Mouse (Mus musculus) kidney, adult 2 months (tissue): ENCODE results near the gene Cyth3. TPM values are rescaled to one million over a fixed set of nuclear protein-coding genes. Genes with fewer than 3 reads are reported as not detected.

Experiments
- DNase-seq: peaks from one replicate; pipeline ENCODE4 v3.0.0; 2021
- H3K27ac ChIP-seq: fragments of 200-500 bp; 2 replicates; pipeline ENCODE4 v1.5.1; 2012; ENCODE audit warnings: low read depth, low read length, control low read depth, inconsistent platforms; ENCODE audit not compliant: insufficient read depth
- H3K27me3 ChIP-seq: fragments of 200-500 bp; replicated peaks from 2 replicates; pipeline ENCODE4 v1.6.1; 2012; ENCODE audit warnings: mild to moderate bottlenecking, moderate library complexity, low read length, inconsistent platforms; ENCODE audit not compliant: control insufficient read depth, insufficient read depth
- H3K36me3 ChIP-seq: fragments of 200-500 bp; 2 replicates; pipeline ENCODE4 v1.6.1; 2012; ENCODE audit warnings: mild to moderate bottlenecking, moderate library complexity, low read length, inconsistent platforms; ENCODE audit not compliant: control insufficient read depth, insufficient read depth
- H3K4me1 ChIP-seq: fragments of 200-500 bp; 2 replicates; pipeline ENCODE4 v1.6.1; 2011; ENCODE audit warnings: low read length; ENCODE audit not compliant: control insufficient read depth, insufficient read depth
- H3K4me3 ChIP-seq: fragments of 200-500 bp; 2 replicates; pipeline ENCODE4 v1.5.1; 2011; ENCODE audit warnings: mild to moderate bottlenecking, low read depth, low read length, control low read depth; ENCODE audit not compliant: insufficient read depth
- CTCF ChIP-seq: fragments of 200-500 bp; conservative IDR thresholded peaks from 2 replicates; pipeline ENCODE4 v1.5.1; 2011; ENCODE audit warnings: low read depth, mild to moderate bottlenecking, control low read depth, low read length, moderate library complexity, mixed read lengths; ENCODE audit not compliant: insufficient read depth, insufficient read length
- POLR2A ChIP-seq: fragments of 200-500 bp; IDR thresholded peaks from one replicate; pipeline ENCODE4 v1.6.1; 2011; ENCODE audit warnings: low read depth, low read length, control low read depth
- WGBS: fragments of 180-500 bp; shearing (Covaris S2); methylation state at CpG from one replicate; pipeline ENCODE4 v1.1.7; 2018; 5-methylcytosine and 5-hydroxymethylcytosine counted together
- polyA plus RNA-seq: library from polyadenylated mRNA; depleted of rRNA; stranded (reverse); fragments of >200 nt; gene quantifications from 2 replicates; pipeline ENCODE4 v1.2.3, GENCODE M21; 2012; rRNA removed

Gene Cyth3
- polyA plus RNA-seq, result 22.8 and 25.0 TPM in 2 replicates

DNA sequence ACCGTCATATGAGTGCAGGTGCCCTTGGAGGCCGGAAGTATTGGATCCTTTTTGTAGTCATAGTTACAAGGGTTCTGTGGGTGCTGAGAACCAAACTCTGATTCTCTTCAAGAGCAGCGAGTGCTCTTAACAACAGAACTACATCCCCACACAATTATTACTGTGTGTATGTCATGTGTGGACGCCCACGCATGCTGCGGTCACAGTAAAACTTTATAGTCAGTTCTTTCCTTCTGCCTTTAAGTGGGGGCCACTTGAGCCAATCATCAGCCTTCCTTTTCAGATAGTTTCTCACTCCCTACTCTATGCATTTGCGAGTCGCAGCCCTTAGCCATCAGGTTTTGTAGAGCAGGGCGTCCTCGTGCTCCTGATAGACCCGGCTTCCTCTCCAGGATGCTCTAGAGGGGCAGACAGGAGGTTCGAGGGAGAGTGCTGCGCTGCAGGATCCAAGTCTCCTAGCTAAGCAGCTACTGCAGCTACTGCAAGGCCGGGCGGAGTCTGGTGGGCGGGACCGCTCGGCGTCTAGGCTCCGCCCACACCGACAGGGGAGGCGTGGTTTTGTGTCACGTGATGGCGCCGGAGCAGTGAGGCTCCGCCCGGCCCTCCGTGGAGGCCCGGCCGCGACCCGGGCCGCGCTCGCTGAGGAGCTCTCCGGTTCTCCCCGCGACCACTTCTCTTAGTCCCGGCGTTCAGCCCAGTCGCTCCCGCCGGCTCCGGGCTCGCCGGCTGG is at the start of gene Cyth3:
Cyth3 (plus strand) TSS at position 555 of the 730 bp plus-strand sequence.
- peak; percentile 97 for DNase-seq
- Histone ChIP-seq H3K27me3 (no peaks in the 10 kb centered on the region), H3K4me1 (peaks cover 18% of the 10 kb centered on the region), H3K36me3 (no peaks in the 10 kb centered on the region), H3K27ac (peak within 1 kb of the TSS; percentile 82), H3K4me3 (peak within 1 kb of the TSS; percentile 88)
- peak; percentile 87 for TF ChIP-seq POLR2A
- no peak for TF ChIP-seq CTCF
- 8% methylated on average over 46 of the region's 46 CpGs for WGBS

DNA sequence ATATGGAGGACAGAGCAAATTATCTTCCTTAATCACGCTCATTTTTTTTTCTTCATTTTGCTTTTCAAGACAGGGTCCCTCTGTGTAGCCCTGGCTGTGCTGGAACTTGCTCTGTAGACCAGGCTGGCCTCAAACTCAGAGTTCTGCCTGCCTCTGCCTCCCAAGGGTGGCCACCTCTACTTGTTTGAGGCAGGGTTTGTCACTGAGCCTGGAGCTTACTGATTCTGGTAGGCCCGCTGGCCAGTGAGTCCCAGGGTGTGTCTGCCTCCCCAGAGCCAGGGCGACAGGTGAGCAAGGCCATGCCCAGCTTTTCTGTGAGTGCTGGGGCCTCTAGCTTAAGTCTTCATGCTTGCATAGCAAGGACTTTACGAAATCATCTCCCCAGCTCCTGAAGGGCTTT is 49.2 kb upstream of the Cyth3 start:
- no peak for DNase-seq
- Histone ChIP-seq H3K4me3 (no peak overlapping the region), H3K4me1 (no peaks in the 10 kb centered on the region), H3K27me3 (no peaks in the 10 kb centered on the region), H3K27ac (no peak overlapping the region), H3K36me3 (no peaks in the 10 kb centered on the region)
- TF ChIP-seq POLR2A (no peak), CTCF (no peak)
- WGBS, result 97% methylated on average over 4 of the region's 4 CpGs

DNA sequence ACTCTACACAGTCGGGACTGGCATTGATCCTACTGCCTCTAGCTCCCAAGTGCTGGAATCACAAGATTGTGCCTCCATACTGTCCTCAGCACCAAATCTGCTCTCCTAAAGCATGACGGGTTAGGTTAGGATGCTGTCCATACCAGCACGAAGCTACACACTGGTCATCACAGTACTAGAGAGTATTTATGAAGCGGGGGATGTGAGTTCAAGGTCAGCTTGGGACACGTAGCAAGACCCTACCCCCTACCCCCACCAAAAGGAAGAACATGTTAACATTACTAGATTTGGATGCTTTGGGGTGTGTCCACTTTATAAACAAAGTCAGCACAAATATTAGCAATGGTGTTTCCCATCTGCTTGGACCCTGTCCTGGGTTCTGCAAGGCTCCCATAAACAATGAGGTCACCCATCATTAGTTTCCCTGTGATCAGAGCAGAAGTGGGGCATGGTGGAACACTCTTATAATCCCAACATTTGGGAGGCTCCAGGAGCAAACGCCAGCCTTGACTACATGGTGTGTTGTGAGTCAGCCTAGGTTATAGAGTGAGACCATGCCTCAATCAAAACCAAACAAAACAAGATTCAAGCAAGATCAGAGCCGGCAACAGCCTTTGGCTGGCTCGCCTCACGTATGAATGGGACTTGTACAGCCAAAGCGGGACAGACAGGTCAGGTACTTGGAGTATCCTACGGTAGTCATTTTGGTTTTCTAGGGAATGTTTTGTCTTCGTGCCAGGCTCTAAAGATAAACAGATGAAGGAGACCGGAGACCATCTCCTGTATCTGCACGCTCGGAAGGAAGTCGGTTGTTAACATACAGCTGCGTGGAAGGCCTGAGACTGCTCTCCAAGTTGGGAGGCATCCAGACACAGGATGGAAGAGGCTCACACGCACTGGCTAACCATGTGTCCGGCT is 47.7 kb upstream of the Cyth3 start:
- Histone ChIP-seq H3K4me1 (no peaks in the 10 kb centered on the region), H3K36me3 (no peaks in the 10 kb centered on the region), H3K4me3 (no peak overlapping the region), H3K27me3 (no peaks in the 10 kb centered on the region), H3K27ac (no peak overlapping the region)
- TF ChIP-seq CTCF, result no peak
- no peak for TF ChIP-seq POLR2A
- WGBS, result 70% methylated on average over 19 of the region's 19 CpGs
- peak; percentile 52 for DNase-seq

DNA sequence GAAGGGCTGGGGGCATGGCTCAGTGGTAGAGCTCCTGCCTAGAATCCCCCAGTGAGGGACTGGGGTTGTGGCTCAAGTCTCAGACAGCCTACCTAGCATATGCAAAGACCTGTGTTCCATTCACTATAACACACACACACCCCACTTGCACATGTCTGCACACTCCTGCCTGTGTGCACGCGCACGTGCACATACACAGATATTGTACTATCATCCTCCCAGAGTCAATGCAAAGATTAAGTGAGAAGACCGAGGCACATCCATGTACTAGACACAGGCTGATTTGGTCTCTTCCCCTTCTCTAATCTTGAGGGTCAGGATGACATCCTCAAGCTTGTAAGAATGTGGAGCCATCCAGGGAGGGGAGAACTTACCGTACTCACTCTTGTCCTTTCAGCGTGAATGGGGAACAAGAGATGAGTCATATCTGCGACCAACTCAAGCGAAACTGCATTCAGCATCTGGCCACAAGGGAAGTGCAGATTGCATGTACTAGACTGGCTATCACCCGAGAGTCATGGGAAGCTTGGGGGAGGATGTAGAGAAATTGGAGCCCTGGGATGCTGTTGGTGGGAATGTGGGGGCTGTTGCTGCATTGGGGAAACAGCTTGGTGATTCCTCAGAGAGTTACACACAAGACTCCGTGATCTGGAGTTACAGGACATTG is 42.6 kb upstream of the Cyth3 start:
- H3K4me3 ChIP-seq, result no peak overlapping the region
- TF ChIP-seq CTCF (no peak), POLR2A (no peak)
- H3K36me3 ChIP-seq, result no peaks in the 10 kb centered on the region
- DNase-seq, result no peak
- no peaks in the 10 kb centered on the region for H3K27me3 ChIP-seq
- H3K4me1 ChIP-seq, result no peaks in the 10 kb centered on the region
- 68% methylated on average over 10 of the region's 10 CpGs for WGBS
- no peak overlapping the region for H3K27ac ChIP-seq

DNA sequence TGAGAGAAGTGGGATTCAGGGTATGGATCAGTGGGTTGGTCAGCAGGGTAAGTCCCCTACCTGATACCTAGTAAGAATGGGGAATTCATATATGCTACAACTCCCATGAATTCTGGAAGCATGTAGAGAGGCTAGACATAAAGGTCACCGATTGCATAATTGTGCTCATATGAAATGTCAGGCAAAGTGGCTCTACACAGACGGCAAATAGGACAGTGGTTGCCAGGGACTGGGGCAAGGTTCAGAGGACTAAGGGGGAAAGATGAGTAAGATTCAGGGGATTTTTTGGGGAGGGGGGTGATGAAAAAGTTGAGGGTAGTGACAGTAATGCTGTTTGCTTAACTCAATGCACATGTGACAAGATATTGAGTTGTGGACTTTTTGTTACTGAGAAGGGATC is 41.3 kb upstream of the Cyth3 start:
- H3K27me3 ChIP-seq, result no peaks in the 10 kb centered on the region
- DNase-seq, result no peak
- H3K4me3 ChIP-seq, result no peak overlapping the region
- no peaks in the 10 kb centered on the region for H3K4me1 ChIP-seq
- H3K27ac ChIP-seq, result no peak overlapping the region
- TF ChIP-seq POLR2A, result no peak
- TF ChIP-seq CTCF, result no peak
- WGBS, result 82% methylated on average over 2 of the region's 2 CpGs
- H3K36me3 ChIP-seq, result no peaks in the 10 kb centered on the region

DNA sequence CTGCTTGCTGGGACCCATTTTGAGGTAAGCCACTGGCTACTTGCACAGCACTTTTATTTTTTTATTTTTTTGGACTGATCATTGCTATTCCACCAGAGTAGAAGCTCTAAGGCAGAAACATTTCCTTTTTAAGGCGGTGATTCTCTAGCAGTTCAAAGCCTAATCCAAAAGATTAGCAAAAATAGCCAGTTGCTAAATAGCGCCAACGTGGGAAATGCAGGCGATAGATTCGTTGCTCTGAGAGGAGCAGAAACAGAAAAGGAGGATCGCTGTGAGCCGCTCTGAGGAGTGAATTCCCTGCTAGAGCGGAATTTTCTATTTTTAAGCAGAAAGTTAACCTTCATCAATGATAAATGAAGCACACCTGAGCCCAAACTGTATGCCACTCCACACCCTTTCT is 40.4 kb upstream of the Cyth3 start:
- Histone ChIP-seq H3K4me3 (no peak overlapping the region), H3K27me3 (no peaks in the 10 kb centered on the region), H3K36me3 (no peaks in the 10 kb centered on the region), H3K4me1 (no peaks in the 10 kb centered on the region), H3K27ac (no peak overlapping the region)
- TF ChIP-seq CTCF (no peak), POLR2A (no peak)
- no peak for DNase-seq
- 92% methylated on average over 8 of the region's 8 CpGs for WGBS
